Mouse (Mus musculus) olfactory bulb, adult 2 months (tissue): Measurements from ENCODE around the gene Ankrd9.

ENCODE experiments used
- CTCF ChIP-seq: fragments of 200-500 bp; IDR thresholded peaks from 2 replicates; pipeline ENCODE4 v1.5.1; 2012; ENCODE audit warnings: low read depth, mild to moderate bottlenecking, low read length, moderate library complexity; ENCODE audit not compliant: insufficient read depth
- POLR2A ChIP-seq: fragments of 200-500 bp; IDR thresholded peaks from 2 replicates; pipeline ENCODE4 v1.6.1; 2012; ENCODE audit warnings: mild to moderate bottlenecking, low read depth, low read length, moderate library complexity; ENCODE audit not compliant: insufficient read depth

GRCm38 (mm10) chr12:110977345-110977733 is 1.5 kb downstream of the Ankrd9 start:
- TF ChIP-seq POLR2A (no peak), CTCF (no peak)
